Mouse (Mus musculus): ENCODE results near the gene Patl2.

DNA sequence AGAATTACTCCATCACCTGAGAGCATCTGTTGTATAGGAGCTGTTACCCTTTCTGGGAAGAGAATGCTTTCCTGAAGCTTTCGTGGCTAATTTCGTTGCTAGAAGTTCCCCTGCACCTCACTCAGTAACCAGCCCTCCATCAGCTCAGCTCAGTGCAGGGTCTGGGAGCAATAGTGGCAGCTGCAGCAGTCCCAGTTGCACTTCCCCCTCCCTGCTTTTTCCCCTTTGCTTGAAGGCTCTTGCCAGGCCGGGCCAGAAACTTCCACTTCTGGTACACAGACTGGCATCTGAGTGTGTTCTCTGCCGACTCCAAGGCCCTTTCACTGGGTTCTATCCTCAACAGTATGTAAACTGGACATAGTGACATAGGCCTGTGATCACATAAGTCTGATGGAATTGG, 903 bp downstream of the Patl2 start:
- TF ChIP-seq UBTF (IDR thresholded peaks at IDR 0.05; ENCODE audit: low read depth, low read length) (no peak), MYC (IDR thresholded peaks at IDR 0.05; ENCODE audit: low read depth, low read length) (no peak), POLR2A (IDR thresholded peaks at IDR 0.05; ENCODE audit: low read depth, low read length) (no peak)
